In the genomic region with DNA sequence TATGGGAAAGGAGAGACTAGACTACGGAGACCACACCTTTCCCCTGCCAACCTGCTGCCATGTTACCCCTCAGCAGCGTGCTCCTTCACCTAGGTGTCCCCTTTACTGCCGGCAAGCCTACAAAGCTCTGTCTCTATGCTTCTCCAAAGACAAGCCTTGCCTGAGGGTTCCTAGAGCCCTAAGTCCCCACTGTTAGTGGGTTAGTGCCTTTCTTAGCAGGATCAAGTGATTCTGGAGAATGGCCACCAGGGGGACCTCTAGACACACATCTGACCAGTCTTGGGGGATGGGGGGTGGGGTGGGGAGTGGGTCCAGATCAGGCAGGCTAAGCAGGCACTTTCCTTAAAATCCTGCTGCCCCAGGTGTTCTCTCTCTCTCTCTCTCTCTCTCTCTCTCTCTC, we compare ENCODE assay signal across 8 mouse cellular contexts. TPM values are rescaled to one million over a fixed set of nuclear protein-coding genes. Genes with fewer than 3 reads are reported as not detected.
DNase-seq lines count a peak whose midpoint lies in the region; ATAC-seq lines count a peak whose summit lies in the region.
"Had no signal": no experiment of that assay in that cellular context is flagged by ENCODE, and none has a peak within 500 bp of the region (broad histone marks: within the 10 kb centered on the region; RNA-seq: fewer than 3 reads in every experiment).

No protein-coding gene starts in this region.

- no peak overlapping the region for H3K4me3 ChIP-seq in liver, embryonic 11.5 days (ENCODE audit: low read depth, low read length)
- H3K4me3 ChIP-seq: heart, embryonic 13.5 days had no signal

- H3K27ac ChIP-seq in liver, embryonic 11.5 days (ENCODE audit: low read depth, low read length), result no peak overlapping the region
- H3K27ac ChIP-seq: heart, embryonic 13.5 days had no signal

- H3K4me1 ChIP-seq in liver, embryonic 11.5 days (replicated peaks; ENCODE audit: control insufficient read depth, insufficient read depth, low read length), result peaks cover 5% of the 10 kb centered on the region
- H3K4me1 ChIP-seq: heart, embryonic 13.5 days had no signal

- H3K27me3 ChIP-seq in liver, embryonic 11.5 days (replicated peaks; ENCODE audit: control insufficient read depth, insufficient read depth, low read length), result peaks cover 28% of the 10 kb centered on the region

- no peaks in the 10 kb centered on the region for H3K9me3 ChIP-seq in liver, embryonic 11.5 days (ENCODE audit: control insufficient read depth, low read length)
- H3K9me3 ChIP-seq: heart, embryonic 13.5 days had no signal

- WGBS in liver, embryonic 11.5 days, result 19% methylated on average over 3 of the region's 3 CpGs

- DNase-seq in liver, result peak; percentile 59
- no peak for DNase-seq in liver, embryonic 11.5 days (ENCODE audit: low spot score)
- DNase-seq in T-cell, adult 2 months (ENCODE audit: low spot score), result peak; percentile 49
- DNase-seq in hindlimb bud, embryonic 11.5 days (ENCODE audit: extremely low spot score, low read depth, low spot score), result peak; percentile 24
- peak; percentile 63 for DNase-seq in thymus, postnatal 25 days

- no peaks in the 10 kb centered on the region for H3K36me3 ChIP-seq in liver, embryonic 11.5 days (ENCODE audit: control insufficient read depth, insufficient read depth, low read length)
- H3K36me3 ChIP-seq: heart, embryonic 13.5 days had no signal

- no peak for ATAC-seq in liver, embryonic 11.5 days (replicated peaks; ENCODE audit: low FRiP score)
- ATAC-seq in common myeloid progenitor, adult 5-6 weeks (replicated peaks; ENCODE audit: low read depth, poor library complexity, severe bottlenecking), result 0 out of 2 replicates have a peak, but pooled peaks have one; percentile 19
- peak; percentile 33 for ATAC-seq in megakaryocyte, adult 5-6 weeks (ENCODE audit: poor library complexity, severe bottlenecking)

- H3K4me2 ChIP-seq in liver, embryonic 11.5 days, result no peak overlapping the region
- H3K4me2 ChIP-seq: heart, embryonic 13.5 days had no signal

- H3K9ac ChIP-seq in liver, embryonic 11.5 days (ENCODE audit: low read depth, low read length), result no peak overlapping the region
- H3K9ac ChIP-seq: heart, embryonic 13.5 days had no signal

RNA-seq across cellular contexts. Expression of a gene that starts 1.2 kb away (rescaled TPM):
- polyA plus RNA-seq in liver, embryonic 11.5 days (2014; fragmentation: Nextera tagmentation; extraction: Ambion mirVana), result 0.09 TPM in 1 of 2 replicates, not detected in the other
- total RNA-seq in common myeloid progenitor, adult 5-6 weeks (2017), result 23.5 and 27.8 TPM in 2 replicates
- 10.1 and 11.6 TPM in 2 replicates for total RNA-seq in megakaryocyte, adult 5-6 weeks (2015)
- total RNA-seq in megakaryocyte, adult 5-6 weeks (2017), result 20.4 and 21.5 TPM in 2 replicates

RNA-seq across cellular contexts. Expression of a gene that starts 6.6 kb away (rescaled TPM):
- polyA plus RNA-seq in liver, embryonic 11.5 days (2014; fragmentation: Nextera tagmentation; extraction: Ambion mirVana), result 3.9 and 4.5 TPM in 2 replicates
- 31.5 and 49.9 TPM in 2 replicates for total RNA-seq in common myeloid progenitor, adult 5-6 weeks (2017)
- 25.5 and 33.3 TPM in 2 replicates for total RNA-seq in megakaryocyte, adult 5-6 weeks (2015)
- 12.0 and 13.0 TPM in 2 replicates for total RNA-seq in megakaryocyte, adult 5-6 weeks (2017)

RNA-seq across cellular contexts. Expression of a gene that starts 22.7 kb away (rescaled TPM):
- 7.0 and 8.1 TPM in 2 replicates for polyA plus RNA-seq in liver, embryonic 11.5 days (2014; fragmentation: Nextera tagmentation; extraction: Ambion mirVana)
- total RNA-seq in common myeloid progenitor, adult 5-6 weeks (2017), result 0.64 TPM in 1 of 2 replicates, not detected in the other
- not detected in 2 replicates for total RNA-seq in megakaryocyte, adult 5-6 weeks (2015)
- total RNA-seq in megakaryocyte, adult 5-6 weeks (2017), result not detected in 2 replicates

RNA-seq across cellular contexts. Expression of a gene that starts 26.2 kb away (rescaled TPM):
- 0.25 and 0.45 TPM in 2 replicates for polyA plus RNA-seq in liver, embryonic 11.5 days (2014; fragmentation: Nextera tagmentation; extraction: Ambion mirVana)
- not detected in 2 replicates for total RNA-seq in common myeloid progenitor, adult 5-6 weeks (2017)
- not detected in 2 replicates for total RNA-seq in megakaryocyte, adult 5-6 weeks (2015)
- not detected in 2 replicates for total RNA-seq in megakaryocyte, adult 5-6 weeks (2017)

RNA-seq across cellular contexts. Expression of a gene that starts 34.7 kb away (rescaled TPM):
- polyA plus RNA-seq in liver, embryonic 11.5 days (2014; fragmentation: Nextera tagmentation; extraction: Ambion mirVana), result 0.21 TPM in 1 of 2 replicates, not detected in the other
- not detected in 2 replicates for total RNA-seq in common myeloid progenitor, adult 5-6 weeks (2017)
- not detected in 2 replicates for total RNA-seq in megakaryocyte, adult 5-6 weeks (2015)
- not detected in 2 replicates for total RNA-seq in megakaryocyte, adult 5-6 weeks (2017)
